Mouse (Mus musculus) heart, embryonic 11.5 days (tissue): ENCODE results near the gene Tor1a. TPM values are rescaled to one million over a fixed set of nuclear protein-coding genes. Genes with fewer than 3 reads are reported as not detected.
"Not testable (repeated sequence)": the region's sequence is repeated elsewhere in the genome, so short reads cannot be mapped to it uniquely, and the experiment has no call there.

Experiments used
- ATAC-seq: fragments of 200-750 bp; cut with Nextera tagmentation; replicated peaks from 2 replicates; pipeline ENCODE4 v1.8.0; 2017; ENCODE audit warnings: moderate library complexity; ENCODE audit not compliant: insufficient number of reproducible peaks, low FRiP score, low TSS enrichment
- H3K27ac ChIP-seq: fragments of 300-500 bp; sonication (generic); 2 replicates; pipeline ENCODE4 v1.5.1; 2014; ENCODE audit warnings: mild to moderate bottlenecking, low read depth, low read length
- H3K27me3 ChIP-seq: fragments of 300-500 bp; sonication (generic); 2 replicates; pipeline ENCODE4 v1.6.1; 2014; ENCODE audit warnings: mild to moderate bottlenecking, low read length, mixed read lengths; ENCODE audit not compliant: control insufficient read depth, insufficient read depth
- H3K36me3 ChIP-seq: fragments of 300-500 bp; sonication (generic); 2 replicates; pipeline ENCODE4 v1.6.1; 2014; ENCODE audit warnings: mild to moderate bottlenecking, low read length, moderate library complexity, mixed read lengths; ENCODE audit not compliant: control insufficient read depth, insufficient read depth
- H3K4me1 ChIP-seq: fragments of 300-500 bp; sonication (generic); 2 replicates; pipeline ENCODE4 v1.6.1; 2014; ENCODE audit warnings: low read length; ENCODE audit not compliant: control insufficient read depth, insufficient read depth
- H3K4me2 ChIP-seq: fragments of 300-500 bp; sonication (generic); 2 replicates; pipeline ENCODE4 v1.6.1; 2014; ENCODE audit warnings: mild to moderate bottlenecking, moderate library complexity
- H3K4me3 ChIP-seq: fragments of 300-500 bp; sonication (generic); 2 replicates; pipeline ENCODE4 v1.5.1; 2014; ENCODE audit warnings: low read depth, low read length
- H3K9ac ChIP-seq: fragments of 300-500 bp; sonication (generic); 2 replicates; pipeline ENCODE4 v1.6.1; 2014; ENCODE audit warnings: mild to moderate bottlenecking, low read depth, low read length, moderate library complexity
- H3K9me3 ChIP-seq: fragments of 300-500 bp; sonication (generic); replicated peaks from 2 replicates; pipeline ENCODE4 v1.6.1; 2016; ENCODE audit warnings: low read length; ENCODE audit not compliant: control insufficient read depth
- WGBS: fragments of 180-500 bp; shearing (Covaris S2); extraction: QIAGEN DNeasy Blood & Tissue Kit; methylation state at CpG from one replicate; pipeline ENCODE4 v1.1.7; 2014; ENCODE audit not compliant: insufficient replicate concordance; 5-methylcytosine and 5-hydroxymethylcytosine counted together
- polyA plus RNA-seq: library from polyadenylated mRNA; unstranded; fragments of >200 nt; fragmentation: Nextera tagmentation; extraction: Ambion mirVana; gene quantifications from 2 replicates; pipeline ENCODE4 v1.2.1, GENCODE M21; 2014

The Tor1a gene
- polyA plus RNA-seq, 1 experiment from 2014 or later, result 54.9 TPM

DNA sequence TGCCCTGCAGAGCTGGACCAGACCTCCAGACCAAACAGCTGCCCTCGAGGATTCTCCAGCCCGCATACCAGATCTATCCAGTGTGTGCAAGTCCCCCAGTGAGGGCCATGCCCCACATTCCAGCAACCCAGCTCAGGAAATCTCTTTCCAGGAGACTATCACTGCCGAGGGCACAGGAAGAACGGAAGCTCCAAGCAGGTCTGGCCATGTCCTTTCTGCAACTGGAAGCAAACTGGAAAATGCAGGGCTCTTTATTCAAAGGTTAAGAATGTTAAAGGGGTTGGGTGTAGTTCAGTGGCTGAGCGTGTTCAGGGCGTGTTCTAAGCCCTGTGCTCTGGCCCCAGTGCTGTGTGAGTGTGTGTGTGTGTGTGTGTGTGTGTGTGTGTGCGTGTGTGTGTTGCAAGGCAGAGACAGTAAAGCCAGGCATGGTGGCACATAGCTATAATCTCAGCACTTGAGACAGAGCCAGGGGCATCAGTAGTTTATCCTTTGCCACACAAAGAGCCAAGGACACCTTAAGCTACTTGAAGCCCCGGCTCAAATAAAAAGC lies 48.9 kb downstream of the Tor1a start:
- 0 out of 2 replicates have a peak, but pooled peaks have one; percentile 32 for ATAC-seq
- Histone ChIP-seq H3K36me3 (no peaks in the 10 kb centered on the region), H3K4me2 (no peak overlapping the region; the same call in 1 of the 2 replicates), H3K27me3 (no peaks in the 10 kb centered on the region), H3K9ac (no peak overlapping the region), H3K4me3 (no peak overlapping the region), H3K9me3 (no peaks in the 10 kb centered on the region), H3K27ac (peak overlapping the region; percentile 63; the same call in 1 of the 2 replicates), H3K4me1 (peaks cover 24% of the 10 kb centered on the region)
- 27% methylated on average over 8 of the region's 8 CpGs for WGBS

DNA sequence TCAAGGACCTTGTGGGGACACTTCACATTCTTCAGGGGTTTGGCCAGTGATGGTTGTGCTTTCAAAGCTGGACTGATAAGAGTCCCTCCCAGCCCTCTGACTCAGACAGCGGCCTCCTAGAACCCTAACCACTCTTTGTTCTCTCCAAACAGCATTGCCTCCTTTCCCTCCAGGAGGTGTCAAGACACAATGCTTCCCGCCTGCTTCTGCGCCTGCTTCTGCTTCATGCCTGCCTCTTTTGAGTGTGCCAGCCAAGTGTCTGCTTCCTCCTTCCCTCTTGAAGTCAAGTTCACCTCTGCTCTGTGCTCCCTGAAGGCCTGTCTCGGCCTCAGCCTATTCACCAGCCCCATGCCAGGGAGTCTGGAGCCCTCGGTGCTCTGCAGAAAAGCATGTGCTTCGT lies 49.6 kb downstream of the Tor1a start:
- no peaks in the 10 kb centered on the region for H3K9me3 ChIP-seq
- peak overlapping the region; percentile 29; the same call in 1 of the 2 replicates for H3K27ac ChIP-seq
- no peaks in the 10 kb centered on the region for H3K36me3 ChIP-seq
- no peaks in the 10 kb centered on the region for H3K27me3 ChIP-seq
- H3K4me3 ChIP-seq, result no peak overlapping the region
- peaks cover 24% of the 10 kb centered on the region for H3K4me1 ChIP-seq
- WGBS, result 37% methylated on average over 6 of the region's 6 CpGs
- H3K4me2 ChIP-seq, result no peak overlapping the region
- no peak overlapping the region for H3K9ac ChIP-seq
- ATAC-seq, result no peak

- H3K9ac ChIP-seq, result no peak overlapping the region
- no peak overlapping the region for H3K27ac ChIP-seq
- no peak for ATAC-seq
- H3K9me3 ChIP-seq, result no peaks in the 10 kb centered on the region
- 78% methylated on average over 7 of the region's 7 CpGs for WGBS
- H3K27me3 ChIP-seq, result no peaks in the 10 kb centered on the region
- H3K4me3 ChIP-seq, result no peak overlapping the region
- peaks cover 24% of the 10 kb centered on the region for H3K4me1 ChIP-seq
- H3K4me2 ChIP-seq, result no peak overlapping the region
- H3K36me3 ChIP-seq, result no peaks in the 10 kb centered on the region
Measured at GRCm38 (mm10) chr2:30917649-30918048, 50.1 kb downstream of the Tor1a start.

DNA sequence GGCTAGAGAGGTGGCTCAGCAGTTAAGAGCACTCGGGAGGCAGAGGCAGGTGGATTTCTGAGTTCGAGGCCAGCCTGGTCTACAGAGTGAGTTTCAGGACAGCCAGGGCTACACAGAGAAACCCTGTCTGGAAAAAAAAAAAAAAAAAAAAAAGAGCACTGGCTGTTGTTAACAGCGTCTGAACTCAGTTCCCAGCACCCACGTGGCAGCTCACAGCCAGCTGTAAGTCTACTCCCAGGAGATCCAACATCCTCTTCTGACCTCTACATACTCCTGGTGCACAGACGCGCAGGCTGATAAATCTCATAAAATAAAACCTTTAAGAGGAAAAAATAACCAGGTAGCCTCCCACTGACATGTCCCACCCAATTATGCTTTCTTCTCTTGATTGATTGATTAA lies 51.8 kb downstream of the Tor1a start:
- not testable (repeated sequence) for ATAC-seq, H3K9ac ChIP-seq, H3K9me3 ChIP-seq, H3K4me2 ChIP-seq, H3K27me3 ChIP-seq, H3K4me3 ChIP-seq, H3K27ac ChIP-seq, H3K36me3 ChIP-seq
- 83% methylated on average over 6 of the region's 6 CpGs for WGBS
- H3K4me1 ChIP-seq, result peaks cover 31% of the 10 kb centered on the region

GRCm38 (mm10) chr2:30915376-30915775 lies 52.4 kb downstream of the Tor1a start:
- H3K9ac ChIP-seq, result no peak overlapping the region
- no peaks in the 10 kb centered on the region for H3K36me3 ChIP-seq
- no peak overlapping the region for H3K4me2 ChIP-seq
- peaks cover 31% of the 10 kb centered on the region for H3K4me1 ChIP-seq
- 79% methylated on average over 5 of the region's 5 CpGs for WGBS
- no peaks in the 10 kb centered on the region for H3K9me3 ChIP-seq
- H3K27ac ChIP-seq, result no peak overlapping the region
- no peaks in the 10 kb centered on the region for H3K27me3 ChIP-seq
- no peak overlapping the region for H3K4me3 ChIP-seq
- no peak for ATAC-seq

GRCm38 (mm10) chr2:30914836-30915235 lies 52.9 kb downstream of the Tor1a start:
- no peaks in the 10 kb centered on the region for H3K9me3 ChIP-seq
- no peak overlapping the region for H3K4me3 ChIP-seq
- no peak for ATAC-seq
- no peaks in the 10 kb centered on the region for H3K27me3 ChIP-seq
- 50% methylated on average over 3 of the region's 3 CpGs for WGBS
- no peaks in the 10 kb centered on the region for H3K36me3 ChIP-seq
- H3K4me1 ChIP-seq, result peaks cover 26% of the 10 kb centered on the region
- H3K4me2 ChIP-seq, result no peak overlapping the region
- H3K9ac ChIP-seq, result no peak overlapping the region
- no peak overlapping the region for H3K27ac ChIP-seq

GRCm38 (mm10) chr2:30913022-30913421 lies 54.7 kb downstream of the Tor1a start:
- Histone ChIP-seq H3K4me3 (no peak overlapping the region), H3K4me2 (no peak overlapping the region), H3K36me3 (no peaks in the 10 kb centered on the region), H3K27ac (no peak overlapping the region), H3K27me3 (no peaks in the 10 kb centered on the region), H3K9ac (no peak overlapping the region), H3K9me3 (no peaks in the 10 kb centered on the region), H3K4me1 (peaks cover 12% of the 10 kb centered on the region)
- 78% methylated on average over 8 of the region's 8 CpGs for WGBS
- no peak for ATAC-seq

DNA sequence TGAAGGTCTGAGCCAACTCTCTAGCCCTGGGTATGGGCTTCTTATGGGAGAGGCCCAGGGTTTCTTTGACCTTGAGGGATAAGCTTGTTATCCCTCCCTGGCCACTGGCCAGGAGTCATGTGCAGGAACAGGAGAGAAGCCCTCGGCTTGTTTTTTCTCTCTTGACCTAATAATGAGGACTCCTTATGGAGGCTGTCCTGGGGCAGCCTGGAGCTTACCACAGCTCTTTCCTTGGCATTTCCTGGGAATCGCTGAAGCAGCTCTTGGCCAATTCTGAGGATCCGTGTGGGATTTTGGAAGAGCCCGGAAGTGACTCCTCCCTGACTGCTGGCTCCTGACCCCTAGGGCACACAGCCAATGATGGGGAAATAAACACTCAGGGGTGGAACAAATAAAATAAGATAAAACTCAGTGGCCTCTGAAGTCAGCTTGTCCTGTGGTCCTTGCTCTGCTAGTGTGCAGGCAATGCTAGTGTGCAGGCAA lies 55.4 kb downstream of the Tor1a start:
- H3K27me3 ChIP-seq, result no peaks in the 10 kb centered on the region
- H3K36me3 ChIP-seq, result no peaks in the 10 kb centered on the region
- no peak overlapping the region for H3K4me3 ChIP-seq
- ATAC-seq, result no peak
- 40% methylated on average over 4 of the region's 4 CpGs for WGBS
- 0 out of 2 replicates have a peak overlapping the region, but pooled peaks have one; percentile 11 for H3K9ac ChIP-seq
- H3K4me1 ChIP-seq, result peaks cover 7% of the 10 kb centered on the region; the same call in 1 of the 2 replicates
- H3K27ac ChIP-seq, result no peak overlapping the region
- no peaks in the 10 kb centered on the region for H3K9me3 ChIP-seq
- H3K4me2 ChIP-seq, result no peak overlapping the region
